Mouse (Mus musculus): ENCODE measurements around the gene Slc25a22. TPM values are rescaled to one million over a fixed set of nuclear protein-coding genes. Genes with fewer than 3 reads are reported as not detected.

The Slc25a22 gene
- polyA plus RNA-seq, 1 experiment from 2014 or later: 121 TPM

GRCm38 (mm10) chr7:141481498-141482401 lies 44.1 kb upstream of the Slc25a22 start:
- H3K9ac ChIP-seq (ENCODE audit: low read depth, low read length): peak overlapping the region; percentile 81
- WGBS: under 1% methylated on average over 81 of the region's 81 CpGs
- H3K27ac ChIP-seq (ENCODE audit: low read length): peak overlapping the region; percentile 81

DNA sequence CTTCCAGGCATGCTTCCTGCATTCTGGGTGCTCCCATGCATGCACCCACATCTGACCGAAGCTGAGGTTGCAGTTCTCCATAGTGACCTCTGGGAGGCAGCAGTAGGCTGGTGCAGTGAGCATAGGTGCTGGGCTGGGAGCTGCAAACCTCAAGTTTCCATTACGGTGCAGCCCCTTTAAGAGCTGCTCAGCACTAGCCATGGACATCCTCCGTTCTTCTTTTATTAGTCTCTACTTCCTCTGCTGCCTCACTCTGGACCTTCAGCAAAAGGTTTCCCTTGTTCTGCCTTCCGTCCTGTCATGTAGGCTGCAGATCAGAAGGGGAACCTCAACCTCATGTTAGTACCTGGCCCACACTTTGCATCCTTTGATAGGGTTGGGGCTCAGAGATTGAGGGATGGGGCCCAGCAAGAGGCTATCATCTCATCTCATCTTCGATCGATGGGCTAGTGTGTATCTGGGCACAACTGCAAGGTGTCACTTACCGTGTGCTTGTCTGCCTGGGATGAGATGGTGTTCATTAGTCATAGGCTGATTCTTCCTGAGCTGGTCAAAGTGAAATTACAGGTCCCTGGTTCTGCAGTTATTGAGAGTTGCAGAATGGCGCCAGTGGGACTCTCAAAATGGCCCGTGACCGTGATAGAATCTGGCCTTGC lies 43.3 kb upstream of the Slc25a22 start:
- 5% methylated on average over 10 of the region's 10 CpGs for WGBS
- H3K9me3 ChIP-seq (replicated peaks; ENCODE audit: control insufficient read depth, low read length, poor library complexity, severe bottlenecking): no peaks in the 10 kb centered on the region
- peak overlapping the region; percentile 69 for H3K4me3 ChIP-seq (ENCODE audit: low read depth, low read length)
- H3K9ac ChIP-seq (ENCODE audit: low read depth, low read length): peak overlapping the region; percentile 81; the same call in 1 of the 2 replicates
- peak overlapping the region; percentile 68 for H3K4me2 ChIP-seq (ENCODE audit: low read length)
- peak overlapping the region; percentile 81 for H3K27ac ChIP-seq (ENCODE audit: low read length)
- ATAC-seq: peak; percentile 57
- no peaks in the 10 kb centered on the region for H3K36me3 ChIP-seq (ENCODE audit: control insufficient read depth, insufficient read depth, low read length)
- peaks cover 28% of the 10 kb centered on the region for H3K4me1 ChIP-seq (ENCODE audit: control insufficient read depth, insufficient read depth, low read length)
- peaks cover 13% of the 10 kb centered on the region for H3K27me3 ChIP-seq (ENCODE audit: control insufficient read depth, insufficient read depth, low read depth, low read length)

More at GRCm38 (mm10) chr7:141481498-141482401, 44.1 kb upstream of the Slc25a22 start:
- Histone ChIP-seq H3K27me3 (ENCODE audit: control insufficient read depth, insufficient read depth, low read depth, low read length) (peaks cover 7% of the 10 kb centered on the region), H3K4me3 (ENCODE audit: low read depth, low read length) (peak overlapping the region; percentile 69), H3K4me2 (ENCODE audit: low read length) (peak overlapping the region; percentile 68), H3K4me1 (ENCODE audit: control insufficient read depth, insufficient read depth, low read length) (peaks cover 25% of the 10 kb centered on the region), H3K9me3 (replicated peaks; ENCODE audit: control insufficient read depth, low read length, poor library complexity, severe bottlenecking) (no peaks in the 10 kb centered on the region), H3K36me3 (ENCODE audit: control insufficient read depth, insufficient read depth, low read length) (no peaks in the 10 kb centered on the region)
- ATAC-seq: peak; percentile 55

GRCm38 (mm10) chr7:141478270-141478748 lies 40.6 kb upstream of the Slc25a22 start:
- no peak overlapping the region for H3K27ac ChIP-seq (ENCODE audit: low read length)
- no peaks in the 10 kb centered on the region for H3K9me3 ChIP-seq (replicated peaks; ENCODE audit: control insufficient read depth, low read length, poor library complexity, severe bottlenecking)
- no peak overlapping the region for H3K4me3 ChIP-seq (ENCODE audit: low read depth, low read length)
- peaks cover 36% of the 10 kb centered on the region for H3K4me1 ChIP-seq (ENCODE audit: control insufficient read depth, insufficient read depth, low read length)
- no peak overlapping the region for H3K9ac ChIP-seq (ENCODE audit: low read depth, low read length)
- peaks cover 14% of the 10 kb centered on the region for H3K27me3 ChIP-seq (ENCODE audit: control insufficient read depth, insufficient read depth, low read depth, low read length)
- no peak overlapping the region for H3K4me2 ChIP-seq (ENCODE audit: low read length)
- no peak for ATAC-seq
- 78% methylated on average over 5 of the region's 5 CpGs for WGBS
- H3K36me3 ChIP-seq (ENCODE audit: control insufficient read depth, insufficient read depth, low read length): no peaks in the 10 kb centered on the region

DNA sequence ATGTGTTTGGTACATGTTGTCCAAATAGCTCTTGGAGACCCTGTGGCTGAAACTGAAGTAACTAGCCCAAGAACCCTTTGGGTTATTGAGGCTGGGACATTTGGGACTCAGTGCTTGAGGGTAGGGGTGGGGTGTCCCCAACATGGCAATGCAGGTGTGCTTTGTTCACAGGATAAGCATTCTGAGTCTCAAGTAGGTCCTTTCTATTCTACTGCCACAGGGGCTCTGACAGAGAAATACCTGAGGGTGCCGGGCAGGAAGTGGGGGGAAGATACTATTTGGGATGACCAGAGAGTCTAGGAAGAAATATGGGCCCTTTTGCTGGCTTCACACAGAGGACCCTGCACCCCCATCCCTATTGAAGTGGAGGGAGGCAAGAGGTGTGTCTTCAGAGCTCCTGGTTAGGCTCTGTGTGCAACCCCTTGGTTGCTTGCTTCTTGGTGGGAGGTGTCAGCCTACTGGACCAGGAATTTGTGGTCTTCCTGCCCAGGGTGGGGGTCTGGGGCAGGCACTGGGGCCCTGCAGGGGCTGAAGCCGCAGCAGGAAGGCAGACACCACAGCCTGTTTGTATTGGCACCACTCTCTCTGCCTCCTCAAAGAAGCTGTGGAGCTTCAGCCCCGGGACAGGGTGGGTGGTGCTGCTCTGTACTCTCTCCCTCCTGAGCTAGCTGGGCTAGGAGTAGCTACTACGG lies 40.0 kb upstream of the Slc25a22 start:
- H3K36me3 ChIP-seq (ENCODE audit: control insufficient read depth, insufficient read depth, low read length): peaks cover under 1% of the 10 kb centered on the region; the same call in 1 of the 2 replicates
- WGBS: 60% methylated on average over 4 of the region's 4 CpGs
- no peak overlapping the region for H3K4me3 ChIP-seq (ENCODE audit: low read depth, low read length)
- H3K4me1 ChIP-seq (ENCODE audit: control insufficient read depth, insufficient read depth, low read length): peaks cover 30% of the 10 kb centered on the region
- H3K27ac ChIP-seq (ENCODE audit: low read length): no peak overlapping the region
- H3K9me3 ChIP-seq (replicated peaks; ENCODE audit: control insufficient read depth, low read length, poor library complexity, severe bottlenecking): no peaks in the 10 kb centered on the region
- H3K27me3 ChIP-seq (ENCODE audit: control insufficient read depth, insufficient read depth, low read depth, low read length): peaks cover 14% of the 10 kb centered on the region
- ATAC-seq: no peak
- no peak overlapping the region for H3K4me2 ChIP-seq (ENCODE audit: low read length)
- H3K9ac ChIP-seq (ENCODE audit: low read depth, low read length): no peak overlapping the region

GRCm38 (mm10) chr7:141476981-141477370 lies 39.3 kb upstream of the Slc25a22 start:
- Histone ChIP-seq H3K4me1 (ENCODE audit: control insufficient read depth, insufficient read depth, low read length) (peaks cover 24% of the 10 kb centered on the region), H3K9ac (ENCODE audit: low read depth, low read length) (no peak overlapping the region), H3K4me2 (ENCODE audit: low read length) (no peak overlapping the region), H3K9me3 (replicated peaks; ENCODE audit: control insufficient read depth, low read length, poor library complexity, severe bottlenecking) (no peaks in the 10 kb centered on the region), H3K27ac (ENCODE audit: low read length) (0 out of 2 replicates have a peak overlapping the region, but pooled peaks have one; percentile 26), H3K27me3 (ENCODE audit: control insufficient read depth, insufficient read depth, low read depth, low read length) (peaks cover 14% of the 10 kb centered on the region), H3K4me3 (ENCODE audit: low read depth, low read length) (no peak overlapping the region), H3K36me3 (ENCODE audit: control insufficient read depth, insufficient read depth, low read length) (peaks cover 7% of the 10 kb centered on the region; the same call in 1 of the 2 replicates)
- ATAC-seq: no peak
- WGBS: 25% methylated on average over 7 of the region's 7 CpGs

- H3K4me1 ChIP-seq (ENCODE audit: control insufficient read depth, insufficient read depth, low read length): peaks cover 24% of the 10 kb centered on the region
- peaks cover 14% of the 10 kb centered on the region for H3K27me3 ChIP-seq (ENCODE audit: control insufficient read depth, insufficient read depth, low read depth, low read length)
- peak overlapping the region; percentile 51; the same call in 1 of the 2 replicates for H3K27ac ChIP-seq (ENCODE audit: low read length)
- 0 out of 2 replicates have a peak, but pooled peaks have one; percentile 2 for ATAC-seq
- WGBS: 5% methylated on average over 17 of the region's 17 CpGs
- H3K4me2 ChIP-seq (ENCODE audit: low read length): peak overlapping the region; percentile 98
- H3K9ac ChIP-seq (ENCODE audit: low read depth, low read length): 0 out of 2 replicates have a peak overlapping the region, but pooled peaks have one; percentile 5
- H3K9me3 ChIP-seq (replicated peaks; ENCODE audit: control insufficient read depth, low read length, poor library complexity, severe bottlenecking): no peaks in the 10 kb centered on the region
- peak overlapping the region; percentile 6; the same call in 1 of the 2 replicates for H3K4me3 ChIP-seq (ENCODE audit: low read depth, low read length)
- peaks cover 7% of the 10 kb centered on the region; the same call in 1 of the 2 replicates for H3K36me3 ChIP-seq (ENCODE audit: control insufficient read depth, insufficient read depth, low read length)
Measured at GRCm38 (mm10) chr7:141476226-141476980, 38.7 kb upstream of the Slc25a22 start.

- no peak overlapping the region; the same call in 1 of the 2 replicates for H3K27ac ChIP-seq (ENCODE audit: low read length)
- H3K9me3 ChIP-seq (replicated peaks; ENCODE audit: control insufficient read depth, low read length, poor library complexity, severe bottlenecking): no peaks in the 10 kb centered on the region
- H3K4me2 ChIP-seq (ENCODE audit: low read length): peak overlapping the region; percentile 98
- H3K4me1 ChIP-seq (ENCODE audit: control insufficient read depth, insufficient read depth, low read length): peaks cover 21% of the 10 kb centered on the region
- H3K36me3 ChIP-seq (ENCODE audit: control insufficient read depth, insufficient read depth, low read length): peaks cover 7% of the 10 kb centered on the region; the same call in 1 of the 2 replicates
- peak overlapping the region; percentile 65 for H3K4me3 ChIP-seq (ENCODE audit: low read depth, low read length)
- no peak for ATAC-seq
- WGBS: 2% methylated on average over 12 of the region's 12 CpGs
- peaks cover 14% of the 10 kb centered on the region for H3K27me3 ChIP-seq (ENCODE audit: control insufficient read depth, insufficient read depth, low read depth, low read length)
- peak overlapping the region; percentile 90 for H3K9ac ChIP-seq (ENCODE audit: low read depth, low read length)
Measured at GRCm38 (mm10) chr7:141475805-141476158, 38.1 kb upstream of the Slc25a22 start.

Data from midbrain, embryonic 16.5 days (tissue).